Mouse (Mus musculus) myocyte (in vitro differentiated cells): Measurements from ENCODE around the gene Dpp3. TPM values are rescaled to one million over a fixed set of nuclear protein-coding genes. Genes with fewer than 3 reads are reported as not detected.
"Not testable (repeated sequence)": the region's sequence is repeated elsewhere in the genome, so short reads cannot be mapped to it uniquely, and the experiment has no call there.

Experiments
- H3K27me3 ChIP-seq: one replicate; pipeline ENCODE4 v1.6.1; 2011; ENCODE audit not compliant: control insufficient read depth, insufficient read depth, insufficient read length
- H3K36me3 ChIP-seq: one replicate; pipeline ENCODE4 v1.6.1; 2011; ENCODE audit not compliant: control insufficient read depth, insufficient read depth
- H3K4me2 ChIP-seq: one replicate; pipeline ENCODE4 v1.6.1; 2011; ENCODE audit warnings: low read depth, control low read depth
- H3K4me3 ChIP-seq: one replicate; pipeline ENCODE4 v1.5.1; 2011; ENCODE audit warnings: mild to moderate bottlenecking, control low read depth, moderate library complexity
- H3K79me2 ChIP-seq: one replicate; pipeline ENCODE4 v1.6.1; 2011; ENCODE audit not compliant: control insufficient read depth, insufficient read depth
- H3ac ChIP-seq: one replicate; pipeline ENCODE4 v1.6.1; 2011; ENCODE audit not compliant: control insufficient read depth, insufficient read length
- CEBPB ChIP-seq: IDR thresholded peaks from 2 replicates; pipeline ENCODE4 v1.6.1; 2011; ENCODE audit warnings: mild to moderate bottlenecking, moderate library complexity; ENCODE audit not compliant: poor library complexity, insufficient read depth, severe bottlenecking
- E2F4 ChIP-seq: IDR thresholded peaks from one replicate; pipeline ENCODE4 v1.6.1; 2011; ENCODE audit warnings: mild to moderate bottlenecking, control low read depth, moderate library complexity; ENCODE audit not compliant: insufficient read depth
- MAX ChIP-seq: IDR thresholded peaks from one replicate; pipeline ENCODE4 v1.6.1; 2011; ENCODE audit warnings: low read depth, mild to moderate bottlenecking, control low read depth
- MYOD1 ChIP-seq, 3 experiments: IDR thresholded peaks; one replicate each; pipeline ENCODE4 v1.6.1; 2011; ENCODE audit warnings: control low read depth in 2 of 3, low read depth in 2 of 3, mild to moderate bottlenecking in 2 of 3, moderate library complexity in 1 of 3; ENCODE audit not compliant: insufficient read length in 2 of 3, control insufficient read depth in 1 of 3
- MYOG ChIP-seq, 3 experiments: IDR thresholded peaks; one replicate each; pipeline ENCODE4 v1.6.1; 2011; ENCODE audit warnings: control low read depth in 2 of 3, low read depth in 2 of 3, mild to moderate bottlenecking in 2 of 3; ENCODE audit not compliant: insufficient read length in 2 of 3, control insufficient read depth in 1 of 3, insufficient read depth in 1 of 3
- POLR2A ChIP-seq: IDR thresholded peaks from one replicate; pipeline ENCODE4 v1.6.1; 2011; ENCODE audit warnings: low read depth, mild to moderate bottlenecking, control low read depth, moderate library complexity; ENCODE audit not compliant: insufficient read length
- POLR2AphosphoS2 ChIP-seq: IDR thresholded peaks from one replicate; pipeline ENCODE4 v1.6.1; 2011; ENCODE audit warnings: low read depth, control low read depth; ENCODE audit not compliant: insufficient read length
- REST ChIP-seq: IDR thresholded peaks from one replicate; pipeline ENCODE4 v1.6.1; 2011; ENCODE audit warnings: mild to moderate bottlenecking, control low read depth, moderate library complexity; ENCODE audit not compliant: insufficient read depth, insufficient read length
- SRF ChIP-seq: IDR thresholded peaks from one replicate; pipeline ENCODE4 v1.6.1; 2011; ENCODE audit warnings: low read depth; ENCODE audit not compliant: control insufficient read depth, insufficient read length
- TCF12 ChIP-seq: IDR thresholded peaks from one replicate; pipeline ENCODE4 v1.6.1; 2011; ENCODE audit warnings: mild to moderate bottlenecking, control low read depth; ENCODE audit not compliant: poor library complexity, insufficient read depth, severe bottlenecking
- TCF3 ChIP-seq: IDR thresholded peaks from one replicate; pipeline ENCODE4 v1.6.1; 2011; ENCODE audit warnings: low read depth, control low read depth; ENCODE audit not compliant: insufficient read length
- USF1 ChIP-seq: IDR thresholded peaks from one replicate; pipeline ENCODE4 v1.6.1; 2011; ENCODE audit warnings: low read depth, mild to moderate bottlenecking, control low read depth, moderate library complexity
- polyA plus RNA-seq: library from polyadenylated mRNA; unstranded; fragments of >200 nt; fragmentation: generic; extraction: Trizol; gene quantifications from one replicate; pipeline ENCODE4 v1.2.1, GENCODE M21; 2012; ENCODE audit warnings: missing spikeins

Gene Dpp3
- polyA plus RNA-seq, 1 experiment, result 71.6 TPM

DNA sequence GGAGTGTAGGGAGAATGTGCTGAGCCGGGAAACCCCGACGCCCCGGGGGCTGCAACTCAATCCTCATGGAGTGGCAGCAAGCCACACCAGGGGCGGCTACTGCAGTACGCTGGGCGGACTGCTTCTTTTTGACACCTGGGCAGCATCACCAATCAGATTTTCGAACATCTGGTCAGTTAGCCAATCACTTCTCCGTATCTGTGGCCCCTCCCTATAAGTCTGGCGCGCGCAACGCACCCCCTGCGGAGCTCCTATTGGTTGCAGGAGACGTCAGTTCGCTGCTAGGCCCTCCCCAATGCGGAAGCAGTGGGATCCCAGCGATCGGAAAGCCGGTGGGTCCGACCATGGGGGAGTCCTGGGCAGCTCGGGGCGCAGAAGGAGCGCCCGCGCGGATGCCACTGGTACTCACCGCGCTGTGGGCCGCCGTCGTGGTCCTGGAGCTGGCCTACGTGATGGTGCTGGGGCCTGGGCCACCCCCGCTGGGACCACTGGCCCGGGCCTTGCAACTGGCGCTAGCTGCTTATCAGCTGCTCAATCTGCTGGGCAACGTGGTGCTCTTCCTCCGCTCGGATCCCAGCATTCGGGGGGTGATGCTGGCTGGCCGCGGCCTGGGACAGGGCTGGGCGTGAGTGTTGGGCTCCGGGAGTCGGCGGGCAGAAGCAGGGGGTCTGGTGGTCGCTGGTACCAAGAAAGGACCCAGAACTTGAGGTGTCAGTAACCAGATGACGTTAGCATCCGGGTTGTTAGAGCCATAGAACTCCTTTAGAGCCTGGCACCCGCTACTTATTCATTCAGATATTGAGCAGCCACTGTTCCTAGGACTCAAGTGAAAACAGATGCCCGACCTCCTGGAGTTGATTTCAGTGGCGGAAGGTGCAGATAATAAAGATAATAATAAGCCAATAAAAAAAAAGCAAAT is 49.4 kb downstream of the Dpp3 start, which contains the start of gene Zdhhc24:
Zdhhc24 (plus strand) TSS at position 264 of the 919 bp plus-strand sequence.
- H3K4me2 ChIP-seq, result peak within 1 kb of the TSS; percentile 96
- H3ac ChIP-seq, result peak within 1 kb of the TSS; percentile 48
- H3K27me3 ChIP-seq, result no peaks in the 10 kb centered on the region
- H3K36me3 ChIP-seq, result no peaks in the 10 kb centered on the region
- H3K4me3 ChIP-seq, result peak within 1 kb of the TSS; percentile 43
- peaks cover 8% of the 10 kb centered on the region for H3K79me2 ChIP-seq
- TF ChIP-seq MYOG (IDR thresholded peaks at IDR 0.05; ENCODE audit: control insufficient read depth in 1 of 3, insufficient read depth in 1 of 3, insufficient read length in 2 of 3, low read depth in 2 of 3), result peak in 1 of 3 experiments; percentile 12
- peak; percentile 49 for TF ChIP-seq POLR2A
- peak; percentile 7 for TF ChIP-seq E2F4
- no peak for TF ChIP-seq CEBPB

DNA sequence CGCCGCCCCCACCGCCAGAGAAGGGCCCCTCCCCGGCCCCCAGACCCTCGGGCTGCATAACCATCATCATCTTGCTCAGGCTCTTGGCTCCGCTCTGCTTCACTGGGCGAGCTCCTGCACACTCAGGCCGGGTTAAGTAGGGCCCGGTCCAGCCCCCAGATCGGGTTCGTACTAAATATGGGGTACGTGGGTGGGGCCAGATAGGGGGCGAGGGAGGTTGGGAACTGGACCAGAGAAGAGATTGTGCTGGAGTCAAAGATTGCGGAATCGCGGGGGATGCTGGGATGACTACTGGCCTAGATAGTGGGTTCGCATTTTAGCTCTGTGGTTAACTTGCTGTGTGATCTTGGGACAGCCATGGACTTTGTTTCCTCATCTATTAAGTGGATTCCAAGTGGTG is 50.3 kb downstream of the Dpp3 start, which contains the start of gene Actn3:
Actn3 (minus strand) TSS at position 125 of the 400 bp plus-strand sequence.
- no peaks in the 10 kb centered on the region for H3K36me3 ChIP-seq
- peak within 1 kb of the TSS; percentile 48 for H3ac ChIP-seq
- H3K79me2 ChIP-seq, result peaks cover 8% of the 10 kb centered on the region
- H3K4me3 ChIP-seq, result peak within 1 kb of the TSS; percentile 43
- TF ChIP-seq SRF (peak; percentile 93), POLR2AphosphoS2 (peak; percentile 31), REST (no peak), POLR2A (peak; percentile 75), CEBPB (peak; percentile 66; the same call in 1 of the 2 replicates)
- H3K27me3 ChIP-seq, result no peaks in the 10 kb centered on the region
- peak within 1 kb of the TSS; percentile 96 for H3K4me2 ChIP-seq

DNA sequence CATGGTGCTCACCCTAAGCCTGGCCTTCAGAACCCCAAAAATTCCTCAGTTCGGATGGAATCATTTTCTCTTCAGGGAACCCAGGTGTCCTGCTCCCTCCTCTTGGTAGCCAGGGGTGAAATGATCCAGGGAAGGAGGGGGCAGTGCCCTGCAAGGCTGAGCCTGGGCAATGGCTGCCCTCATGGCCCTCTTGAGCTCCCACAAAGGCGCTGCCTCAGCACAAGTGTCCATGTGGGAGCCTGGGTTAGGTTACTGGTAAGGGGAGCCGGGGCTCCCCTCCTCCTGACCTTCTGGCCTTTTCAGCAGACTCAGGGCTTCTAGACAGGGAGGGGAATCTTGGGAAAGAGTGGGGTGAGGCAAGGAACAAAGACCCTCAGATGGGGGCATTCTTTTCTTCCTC is 51.3 kb downstream of the Dpp3 start:
- H3K4me3 ChIP-seq, result peak overlapping the region; percentile 43
- peak overlapping the region; percentile 96 for H3K4me2 ChIP-seq
- peak overlapping the region; percentile 48 for H3ac ChIP-seq
- peaks cover 8% of the 10 kb centered on the region for H3K79me2 ChIP-seq
- H3K27me3 ChIP-seq, result no peaks in the 10 kb centered on the region
- no peaks in the 10 kb centered on the region for H3K36me3 ChIP-seq
- TF ChIP-seq MYOD1 (IDR thresholded peaks at IDR 0.05; ENCODE audit: control insufficient read depth in 1 of 3, insufficient read length in 2 of 3, low read depth in 2 of 3) (peak in 1 of 3 experiments; percentile 39), REST (no peak), CEBPB (no peak), MYOG (IDR thresholded peaks at IDR 0.05; ENCODE audit: control insufficient read depth in 1 of 3, insufficient read depth in 1 of 3, insufficient read length in 2 of 3, low read depth in 2 of 3) (peak in 1 of 3 experiments; percentile 63), MAX (no peak), E2F4 (no peak), TCF12 (no peak), POLR2AphosphoS2 (no peak), POLR2A (no peak), USF1 (no peak), SRF (no peak), TCF3 (no peak)

DNA sequence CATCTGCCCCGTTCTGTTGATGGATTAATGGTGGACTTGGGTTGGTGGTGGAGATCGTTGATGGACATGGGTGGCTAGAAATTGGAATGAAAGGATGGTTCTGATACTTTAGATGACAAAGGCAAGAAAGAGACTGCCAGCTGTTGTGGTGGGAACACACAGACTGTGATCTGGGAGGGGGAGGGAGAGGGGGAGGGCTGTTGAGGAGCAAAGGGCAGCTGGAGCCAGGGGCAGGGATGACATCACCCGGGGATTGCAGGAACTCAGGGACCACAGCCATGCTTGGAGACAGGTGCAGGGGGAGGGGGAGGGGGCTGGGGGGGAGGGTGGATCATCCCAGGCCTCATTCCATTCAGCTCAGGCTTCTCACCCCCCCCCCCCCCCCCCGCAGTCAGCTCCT is 51.8 kb downstream of the Dpp3 start:
- TF ChIP-seq MYOD1 (IDR thresholded peaks at IDR 0.05; ENCODE audit: control insufficient read depth in 1 of 3, insufficient read length in 2 of 3, low read depth in 2 of 3) (peak; percentile 61 to 94 (median 87)), TCF12 (peak; percentile 66), CEBPB (no peak), MYOG (IDR thresholded peaks at IDR 0.05; ENCODE audit: control insufficient read depth in 1 of 3, insufficient read depth in 1 of 3, insufficient read length in 2 of 3, low read depth in 2 of 3) (peak; percentile 86 to 96 (median 89)), TCF3 (peak; percentile 73), REST (no peak), USF1 (no peak)
- H3K36me3 ChIP-seq, result no peaks in the 10 kb centered on the region
- H3K4me2 ChIP-seq, result peak overlapping the region; percentile 96
- H3ac ChIP-seq, result no peak overlapping the region
- H3K27me3 ChIP-seq, result no peaks in the 10 kb centered on the region
- H3K79me2 ChIP-seq, result peaks cover 8% of the 10 kb centered on the region
- H3K4me3 ChIP-seq, result peak overlapping the region; percentile 43

DNA sequence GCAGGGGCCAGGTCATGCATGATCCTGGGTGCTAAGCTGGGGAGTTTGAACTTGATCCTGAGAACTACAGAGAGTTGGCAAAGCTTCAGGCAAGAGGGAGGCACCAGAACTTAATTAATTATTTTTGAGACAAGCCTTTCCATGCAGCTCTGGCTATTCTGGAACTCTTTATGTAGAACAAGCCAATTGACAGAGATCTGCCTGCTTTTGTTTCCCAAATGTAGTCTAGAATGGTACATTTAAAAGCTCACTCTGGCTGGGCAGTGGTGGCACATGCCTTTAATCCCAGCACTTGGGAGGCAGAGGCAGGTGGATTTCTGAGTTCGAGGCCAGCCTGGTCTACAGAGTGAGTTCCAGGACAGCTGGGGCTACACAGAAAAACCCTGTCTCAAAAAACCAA is 53.5 kb downstream of the Dpp3 start:
- H3K79me2 ChIP-seq, H3K27me3 ChIP-seq, H3K36me3 ChIP-seq, H3ac ChIP-seq, H3K4me3 ChIP-seq: not testable (repeated sequence)
- peak overlapping the region; percentile 18 for H3K4me2 ChIP-seq
